Mouse (Mus musculus): ENCODE data around the gene Pzp.

DNA sequence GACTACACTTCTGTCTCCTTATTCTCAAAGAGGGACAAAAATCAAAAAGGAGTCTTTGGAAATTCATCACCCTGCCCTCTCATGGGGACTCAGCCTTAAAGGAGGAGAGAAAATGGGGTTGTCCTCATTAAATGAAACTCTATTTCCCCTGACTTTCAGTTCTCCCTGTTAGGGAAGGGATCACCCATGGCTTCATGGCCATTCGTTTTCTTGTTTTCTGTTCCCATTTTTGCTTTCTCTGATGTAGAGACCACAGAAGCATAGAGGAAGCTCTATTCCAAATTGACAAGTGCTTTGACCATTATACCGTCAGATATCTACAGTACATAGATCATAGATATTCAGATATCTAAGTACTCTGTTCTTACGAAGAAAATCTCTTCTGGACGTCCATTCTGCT is 18.9 kb upstream of the Pzp start:
- TF ChIP-seq CTCF (conservative IDR thresholded peaks at IDR 0.05; ENCODE audit: low read length) (no peak), POU5F1 (IDR thresholded peaks at IDR 0.05; ENCODE audit: borderline replicate concordance, low read length) (no peak), NANOG (IDR thresholded peaks at IDR 0.05; ENCODE audit: borderline replicate concordance, low read length) (no peak)
